8 mouse cellular contexts compared by ENCODE assay signal in the genomic region with DNA sequence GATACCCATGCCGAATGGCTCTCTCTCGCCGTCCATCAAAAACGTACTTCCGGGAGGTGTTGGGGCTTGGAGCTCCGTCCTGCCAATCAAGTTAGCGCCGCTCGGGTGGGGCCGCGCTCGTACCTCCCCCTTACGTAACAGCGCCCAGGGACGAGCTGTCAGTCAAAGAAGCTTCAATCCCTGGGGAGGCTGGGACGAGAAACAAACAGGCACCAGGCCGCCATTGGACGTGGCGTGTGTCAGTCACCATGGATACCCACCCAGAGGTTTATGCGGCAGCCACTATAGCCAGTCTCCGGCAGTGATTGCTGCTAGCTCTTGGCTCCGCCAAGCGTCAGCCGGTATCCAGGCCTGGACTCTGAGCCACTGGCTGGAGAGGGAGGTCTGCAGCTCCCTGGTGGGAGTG.
A peak's percentile ranks its signal among the peaks of the same experiment; 100 is the strongest.
DNase-seq lines count a peak whose midpoint lies in the region; ATAC-seq and TF ChIP-seq lines count a peak whose summit lies in the region.

No protein-coding gene starts in this region.

- peaks cover 8% of the 10 kb centered on the region for H3K4me1 ChIP-seq in bone marrow macrophage, adult 2 months (ENCODE audit: control insufficient read depth, insufficient read depth, low read length)
- H3K4me1 ChIP-seq in embryonic fibroblast, embryonic 13.5 days (ENCODE audit: control insufficient read depth, insufficient read depth, low read length), result peaks cover 10% of the 10 kb centered on the region; the same call in 1 of the 2 replicates
- peaks cover 10% of the 10 kb centered on the region for H3K4me1 ChIP-seq in kidney, embryonic 14.5 days (ENCODE audit: control insufficient read depth, insufficient read depth, low read length)
- H3K4me1 ChIP-seq in limb, embryonic 15.5 days, result peaks cover 13% of the 10 kb centered on the region

- H3K9ac ChIP-seq in kidney, embryonic 14.5 days (ENCODE audit: low read depth, low read length), result peak overlapping the region; percentile 42; the same call in 1 of the 2 replicates
- H3K9ac ChIP-seq in limb, embryonic 15.5 days, result peak overlapping the region; percentile 21; the same call in 1 of the 2 replicates

- no peak for TF ChIP-seq CTCF in bone marrow macrophage, adult 2 months (IDR thresholded peaks at IDR 0.05; ENCODE audit: low read depth, low read length)
- no peak for TF ChIP-seq CTCF in embryonic fibroblast, embryonic 13.5 days (IDR thresholded peaks at IDR 0.05; ENCODE audit: borderline replicate concordance, insufficient read depth, low read length)

- H3K9me3 ChIP-seq in kidney, embryonic 14.5 days (ENCODE audit: control insufficient read depth, low read length), result no peaks in the 10 kb centered on the region
- H3K9me3 ChIP-seq in limb, embryonic 15.5 days, result no peaks in the 10 kb centered on the region

- H3K4me3 ChIP-seq in bone marrow macrophage, adult 2 months (ENCODE audit: insufficient read depth, low read length), result peak overlapping the region; percentile 45
- H3K4me3 ChIP-seq in embryonic fibroblast, embryonic 13.5 days (ENCODE audit: insufficient read depth, low read length), result 0 out of 2 replicates have a peak overlapping the region, but pooled peaks have one; percentile 6
- H3K4me3 ChIP-seq in kidney, embryonic 14.5 days (ENCODE audit: low read length), result peak overlapping the region; percentile 73
- peak overlapping the region; percentile 95 for H3K4me3 ChIP-seq in limb, embryonic 15.5 days

- H3K36me3 ChIP-seq in kidney, embryonic 14.5 days (ENCODE audit: control insufficient read depth, insufficient read depth, low read length), result peaks cover 6% of the 10 kb centered on the region; the same call in 1 of the 2 replicates
- peaks cover 18% of the 10 kb centered on the region for H3K36me3 ChIP-seq in limb, embryonic 15.5 days

- WGBS in kidney, embryonic 14.5 days, result 0% methylated on average over 24 of the region's 24 CpGs
- under 1% methylated on average over 24 of the region's 24 CpGs for WGBS in limb, embryonic 15.5 days

- peak overlapping the region; percentile 20; the same call in 1 of the 2 replicates for H3K27ac ChIP-seq in bone marrow macrophage, adult 2 months (ENCODE audit: insufficient read depth, low read depth, low read length)
- no peak overlapping the region for H3K27ac ChIP-seq in embryonic fibroblast, embryonic 13.5 days (ENCODE audit: insufficient read depth, low read length)
- peak overlapping the region; percentile 84 for H3K27ac ChIP-seq in kidney, embryonic 14.5 days (ENCODE audit: low read depth, low read length)
- H3K27ac ChIP-seq in limb, embryonic 15.5 days, result peak overlapping the region; percentile 71

- H3K27me3 ChIP-seq in kidney, embryonic 14.5 days (ENCODE audit: control insufficient read depth, insufficient read depth, low read length), result no peaks in the 10 kb centered on the region
- H3K27me3 ChIP-seq in limb, embryonic 15.5 days, result no peaks in the 10 kb centered on the region

- no peak for TF ChIP-seq POLR2A in bone marrow macrophage, adult 2 months (IDR thresholded peaks at IDR 0.05; ENCODE audit: borderline replicate concordance, low read depth, low read length)
- peak; percentile 86 for TF ChIP-seq POLR2A in embryonic fibroblast, embryonic 13.5 days (IDR thresholded peaks at IDR 0.05; ENCODE audit: low read depth, low read length)

- peak; percentile 99 for ATAC-seq in kidney, embryonic 14.5 days (ENCODE audit: low FRiP score, low TSS enrichment)
- peak; percentile 99 for ATAC-seq in limb, embryonic 15.5 days (ENCODE audit: insufficient number of reproducible peaks, low FRiP score, low TSS enrichment, low read depth)

- peak overlapping the region; percentile 77 for H3K4me2 ChIP-seq in kidney, embryonic 14.5 days (replicated peaks; ENCODE audit: low read depth, low read length)
- peak overlapping the region; percentile 76 for H3K4me2 ChIP-seq in limb, embryonic 15.5 days

- peak; percentile 100 for DNase-seq in 416B (ENCODE audit: low read depth)
- DNase-seq in heart, adult 9 months (ENCODE audit: low spot score in 2 of 2), result peak; percentile 100
- DNase-seq in monocyte, adult 2 months (ENCODE audit: low read depth in 1 of 2, low spot score in 2 of 2), result peak; percentile 97 to 99
- peak; percentile 99 for DNase-seq in spleen, postnatal 36 days (ENCODE audit: low spot score in 2 of 2)

Comparison
In these comparisons a context has a peak if more than half of its experiments do, and no peak if none do; other contexts are left out.
1. H3K4me3 ChIP-seq: peak in every context shown above with its lines; median percentile 95 in limb, embryonic 15.5 days; 73 in kidney, embryonic 14.5 days; 45 in bone marrow macrophage, adult 2 months; 6 in embryonic fibroblast, embryonic 13.5 days.